Mouse (Mus musculus): ENCODE measurements at regions not wholly inside any gene's neighbourhood (a gene's known extent, or its start where the extent isn't known, plus 50 kb on each side); places are given as distances from the start of the nearest gene placed in this dataset.

- H3K27me3 ChIP-seq (ENCODE audit: control insufficient read depth in 1 of 2, insufficient read depth in 2 of 2, low read length in 2 of 2), result no peaks in the 10 kb centered on the region
- TF ChIP-seq USF2 (IDR thresholded peaks at IDR 0.05; ENCODE audit: borderline replicate concordance in 1 of 2, insufficient read depth in 1 of 2, low read depth in 1 of 2, low read length in 2 of 2) (no peak), SMC3 (IDR thresholded peaks at IDR 0.05; ENCODE audit: low read depth, low read length) (no peak)
- H3K9me3 ChIP-seq (replicated peaks; ENCODE audit: insufficient read depth, low read length), result no peaks in the 10 kb centered on the region
- no peaks in the 10 kb centered on the region for H3K4me1 ChIP-seq (ENCODE audit: control insufficient read depth in 1 of 2, insufficient read depth in 2 of 2, low read length in 2 of 2)
- H3K79me2 ChIP-seq (ENCODE audit: control insufficient read depth, insufficient read depth, low read length, poor library complexity), result no peaks in the 10 kb centered on the region
- H3K4me3 ChIP-seq (ENCODE audit: control insufficient read depth in 1 of 2, insufficient read depth in 1 of 2, low read depth in 2 of 2, low read length in 2 of 2), result no peak overlapping the region
- H3K36me3 ChIP-seq (ENCODE audit: control insufficient read depth in 1 of 2, insufficient read depth in 2 of 2, low read length in 2 of 2), result no peaks in the 10 kb centered on the region
- no peak overlapping the region for H3K27ac ChIP-seq (ENCODE audit: control insufficient read depth, low read depth, low read length)
- DNase-seq (ENCODE audit: low read depth, low spot score), result no peak
- H3K9ac ChIP-seq (ENCODE audit: control insufficient read depth, low read depth, low read length, poor library complexity, severe bottlenecking), result no peak overlapping the region
Measured at GRCm38 (mm10) chr12:107127591-107127990, 360.8 kb upstream of the 3110018I06Rik start.

DNA sequence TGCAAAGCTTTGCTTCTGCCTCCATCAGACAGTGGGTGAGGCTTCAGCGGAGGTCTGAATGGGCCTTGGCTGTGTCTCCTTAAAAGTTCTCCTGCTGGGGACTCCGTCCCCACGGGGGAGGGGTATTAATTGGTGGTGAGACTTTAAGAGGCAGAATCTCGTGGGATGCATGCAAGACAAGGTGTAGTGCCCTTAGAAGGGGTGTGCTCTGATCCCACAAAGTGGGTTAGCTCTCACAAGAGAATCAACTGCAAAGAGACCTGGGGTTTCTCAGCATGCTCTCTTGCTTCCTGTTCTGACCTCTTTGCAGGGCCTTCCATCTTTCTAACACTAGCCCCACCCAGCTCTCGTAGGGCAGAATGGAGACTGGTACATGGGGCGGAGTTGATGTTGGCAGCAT is 359.2 kb upstream of the 3110018I06Rik start:
- Histone ChIP-seq H3K4me1 (ENCODE audit: control insufficient read depth in 1 of 2, insufficient read depth in 2 of 2, low read length in 2 of 2) (no peaks in the 10 kb centered on the region), H3K4me3 (ENCODE audit: control insufficient read depth in 1 of 2, insufficient read depth in 1 of 2, low read depth in 2 of 2, low read length in 2 of 2) (no peak overlapping the region), H3K9me3 (replicated peaks; ENCODE audit: insufficient read depth, low read length) (no peaks in the 10 kb centered on the region), H3K27ac (ENCODE audit: control insufficient read depth, low read depth, low read length) (no peak overlapping the region), H3K27me3 (ENCODE audit: control insufficient read depth in 1 of 2, insufficient read depth in 2 of 2, low read length in 2 of 2) (no peaks in the 10 kb centered on the region), H3K9ac (ENCODE audit: control insufficient read depth, low read depth, low read length, poor library complexity, severe bottlenecking) (no peak overlapping the region), H3K36me3 (ENCODE audit: control insufficient read depth in 1 of 2, insufficient read depth in 2 of 2, low read length in 2 of 2) (no peaks in the 10 kb centered on the region), H3K79me2 (ENCODE audit: control insufficient read depth, insufficient read depth, low read length, poor library complexity) (no peaks in the 10 kb centered on the region)
- DNase-seq (ENCODE audit: low read depth, low spot score), result no peak
- no peak for TF ChIP-seq RCOR1 (IDR thresholded peaks at IDR 0.05; ENCODE audit: low read depth, low read length)
- no peak for TF ChIP-seq GATA1 (IDR thresholded peaks at IDR 0.05; ENCODE audit: low read depth, low read length)
- TF ChIP-seq MYB (IDR thresholded peaks at IDR 0.05; ENCODE audit: low read depth, low read length), result no peak
- TF ChIP-seq JUND (IDR thresholded peaks at IDR 0.05; ENCODE audit: low read depth, low read length), result no peak
- no peak for TF ChIP-seq MEF2A (IDR thresholded peaks at IDR 0.05; ENCODE audit: extremely low read depth, insufficient replicate concordance, low read depth, low read length, poor library complexity, severe bottlenecking)
- no peak for TF ChIP-seq TCF12 (IDR thresholded peaks at IDR 0.05; ENCODE audit: low read depth, low read length)
- TF ChIP-seq SMC3 (IDR thresholded peaks at IDR 0.05; ENCODE audit: low read depth, low read length), result no peak
- no peak for TF ChIP-seq ZC3H11A (IDR thresholded peaks at IDR 0.05; ENCODE audit: low read depth, low read length)
- no peak for TF ChIP-seq CTCF (IDR thresholded peaks at IDR 0.05 in 2 of 3, conservative IDR thresholded peaks at IDR 0.05 in 1 of 3; ENCODE audit: control insufficient read depth in 1 of 3, insufficient read depth in 1 of 3, low read depth in 2 of 3, low read length in 3 of 3, poor library complexity in 1 of 3, severe bottlenecking in 1 of 3)
- no peak for TF ChIP-seq CHD2 (IDR thresholded peaks at IDR 0.05; ENCODE audit: low read length)
- TF ChIP-seq MAX (IDR thresholded peaks at IDR 0.05; ENCODE audit: low read length), result no peak
- TF ChIP-seq ELF1 (IDR thresholded peaks at IDR 0.05; ENCODE audit: low read depth, low read length), result no peak
- no peak for TF ChIP-seq GABPA (IDR thresholded peaks at IDR 0.05; ENCODE audit: low read depth, low read length)
- no peak for TF ChIP-seq USF2 (IDR thresholded peaks at IDR 0.05; ENCODE audit: borderline replicate concordance in 1 of 2, insufficient read depth in 1 of 2, low read depth in 1 of 2, low read length in 2 of 2)
- TF ChIP-seq ZKSCAN1 (IDR thresholded peaks at IDR 0.05; ENCODE audit: low read depth, low read length), result no peak
- no peak for TF ChIP-seq EP300 (IDR thresholded peaks at IDR 0.05; ENCODE audit: low read depth in 1 of 2, low read length in 2 of 2)
- TF ChIP-seq USF1 (IDR thresholded peaks at IDR 0.05; ENCODE audit: low read depth, low read length), result no peak
